Mouse (Mus musculus): ENCODE measurements at regions not wholly inside any gene's neighbourhood (a gene's known extent, or its start where the extent isn't known, plus 50 kb on each side); places are given as distances from the start of the nearest gene placed in this dataset.

GRCm38 (mm10) chr9:31765401-31765800, 147.9 kb downstream of the Barx2 start:
- no peak for TF ChIP-seq CTCF (IDR thresholded peaks at IDR 0.05; ENCODE audit: extremely low read depth, insufficient read depth, low read length)
- TF ChIP-seq POLR2A (IDR thresholded peaks at IDR 0.05; ENCODE audit: extremely low read depth, insufficient read depth, low read length), result no peak
